In genomic region chr8:61671151-61671550, GRCm38 (mm10) we compare ENCODE assay signal across 31 mouse cellular contexts.
DNase-seq lines count a peak whose midpoint lies in the region; ATAC-seq and TF ChIP-seq lines count a peak whose summit lies in the region.
"Had no signal": no experiment of that assay in that cellular context is flagged by ENCODE, and none has a peak within 500 bp of the region (broad histone marks: within the 10 kb centered on the region; RNA-seq: fewer than 3 reads in every experiment).

No protein-coding gene starts in this region.

- no peak overlapping the region for H3K4me3 ChIP-seq in heart, embryonic 14.5 days (ENCODE audit: control insufficient read depth in 1 of 2, insufficient read depth in 1 of 2, low read depth in 1 of 2, low read length in 2 of 2)
- no peak overlapping the region for H3K4me3 ChIP-seq in limb, embryonic 10.5 days
- H3K4me3 ChIP-seq in midbrain, postnatal 0 days (ENCODE audit: low read depth, low read length): no peak overlapping the region
- H3K4me3 ChIP-seq: embryonic facial prominence, embryonic 13.5 days; hindbrain, embryonic 13.5 days; limb, embryonic 15.5 days; liver, embryonic 13.5 days; megakaryocyte, embryonic 14.5 days; midbrain, embryonic 12.5 days; neural tube, embryonic 13.5 days had no signal

- H3K4me1 ChIP-seq in heart, embryonic 14.5 days (ENCODE audit: control insufficient read depth in 2 of 2, insufficient read depth in 2 of 2, low read length in 2 of 2): peaks cover 16 to 45% of the 10 kb centered on the region in 2 experiments
- H3K4me1 ChIP-seq in limb, embryonic 10.5 days: peaks cover 21% of the 10 kb centered on the region
- H3K4me1 ChIP-seq in midbrain, postnatal 0 days (ENCODE audit: insufficient read depth, low read length): no peaks in the 10 kb centered on the region
- H3K4me1 ChIP-seq: limb, embryonic 15.5 days; liver, embryonic 13.5 days; megakaryocyte, embryonic 14.5 days had no signal

- peaks cover 34% of the 10 kb centered on the region for H3K36me3 ChIP-seq in heart, embryonic 14.5 days (ENCODE audit: control insufficient read depth, insufficient read depth, low read length)
- H3K36me3 ChIP-seq in limb, embryonic 10.5 days: no peaks in the 10 kb centered on the region
- H3K36me3 ChIP-seq in midbrain, postnatal 0 days (ENCODE audit: insufficient read depth, low read length): no peaks in the 10 kb centered on the region
- H3K36me3 ChIP-seq: hindbrain, embryonic 13.5 days; liver, embryonic 13.5 days; midbrain, embryonic 12.5 days; neural tube, embryonic 13.5 days had no signal

- H3K9me3 ChIP-seq in heart, embryonic 14.5 days (ENCODE audit: control insufficient read depth, low read length): no peaks in the 10 kb centered on the region
- no peaks in the 10 kb centered on the region for H3K9me3 ChIP-seq in limb, embryonic 10.5 days (replicated peaks)
- no peaks in the 10 kb centered on the region for H3K9me3 ChIP-seq in midbrain, postnatal 0 days (ENCODE audit: low read length)
- H3K9me3 ChIP-seq: embryonic facial prominence, embryonic 13.5 days; hindbrain, embryonic 13.5 days; limb, embryonic 15.5 days; liver, embryonic 13.5 days; midbrain, embryonic 12.5 days; neural tube, embryonic 13.5 days had no signal

- DNase-seq in heart, adult 11 months: peak; percentile 74
- no peak for DNase-seq in heart, postnatal 36 days
- no peak for DNase-seq in heart, postnatal 14 days
- DNase-seq in R1 (ENCODE audit: low read depth, low spot score): peak; percentile 91
- DNase-seq in limb, embryonic 10.5 days (ENCODE audit: low spot score): no peak
- DNase-seq in midbrain, postnatal 0 days (ENCODE audit: low spot score): no peak
- DNase-seq: adrenal gland, postnatal 25 days; cerebellum, adult 11-12 months; cerebellum, adult 9-11 months; embryo, embryonic 11 days; forebrain, postnatal 0 days; kidney, adult 8-10 months; kidney, postnatal 4 days; layer of hippocampus, postnatal 36 days; left cerebral cortex, postnatal 4 days; liver, embryonic 13.5 days; lung, adult 18-20 months; lung, postnatal 4 days; thymus, adult 2 months; thymus, postnatal 4 days had no signal

- H3K27ac ChIP-seq in heart, embryonic 14.5 days (replicated peaks in 1 of 2; ENCODE audit: control insufficient read depth in 1 of 2, insufficient read depth in 1 of 2, low read depth in 2 of 2, low read length in 2 of 2): peak overlapping the region; percentile 29 to 43; a peak in 3 of 4 replicates
- H3K27ac ChIP-seq in limb, embryonic 10.5 days: peak overlapping the region; percentile 31; the same call in 1 of the 2 replicates
- H3K27ac ChIP-seq in midbrain, postnatal 0 days (ENCODE audit: low read depth, low read length): no peak overlapping the region
- H3K27ac ChIP-seq: embryonic facial prominence, embryonic 13.5 days; hindbrain, embryonic 13.5 days; kidney, postnatal 0 days; limb, embryonic 15.5 days; liver, embryonic 13.5 days; midbrain, embryonic 12.5 days; neural tube, embryonic 13.5 days had no signal

- H3K4me2 ChIP-seq in heart, embryonic 14.5 days (ENCODE audit: low read length): no peak overlapping the region
- no peak overlapping the region for H3K4me2 ChIP-seq in midbrain, postnatal 0 days (ENCODE audit: low read depth, low read length, poor library complexity, severe bottlenecking)
- H3K4me2 ChIP-seq: embryonic facial prominence, embryonic 13.5 days; hindbrain, embryonic 13.5 days; limb, embryonic 15.5 days; liver, embryonic 13.5 days; midbrain, embryonic 12.5 days; neural tube, embryonic 13.5 days had no signal

- 0 out of 2 replicates have a peak overlapping the region, but pooled peaks have one; percentile 1 for H3K9ac ChIP-seq in heart, embryonic 14.5 days (ENCODE audit: low read length)
- no peak overlapping the region for H3K9ac ChIP-seq in midbrain, postnatal 0 days (replicated peaks; ENCODE audit: low read length, poor library complexity, severe bottlenecking)
- H3K9ac ChIP-seq: embryonic facial prominence, embryonic 13.5 days; forebrain, postnatal 0 days; hindbrain, embryonic 13.5 days; limb, embryonic 15.5 days; liver, embryonic 13.5 days; midbrain, embryonic 12.5 days; neural tube, embryonic 13.5 days had no signal

- no peak for TF ChIP-seq CTCF in midbrain, postnatal 0 days (IDR thresholded peaks at IDR 0.05)

- no peaks in the 10 kb centered on the region for H3K27me3 ChIP-seq in heart, embryonic 14.5 days (ENCODE audit: control insufficient read depth, insufficient read depth, low read length)
- no peaks in the 10 kb centered on the region for H3K27me3 ChIP-seq in limb, embryonic 10.5 days (ENCODE audit: low read depth, poor library complexity, severe bottlenecking)
- no peaks in the 10 kb centered on the region for H3K27me3 ChIP-seq in midbrain, postnatal 0 days (ENCODE audit: insufficient read depth, low read length)
- H3K27me3 ChIP-seq: embryonic facial prominence, embryonic 13.5 days; hindbrain, embryonic 13.5 days; limb, embryonic 15.5 days; liver, embryonic 13.5 days; midbrain, embryonic 12.5 days; neural tube, embryonic 13.5 days; Patski had no signal

- no peak for ATAC-seq in heart, embryonic 14.5 days (ENCODE audit: insufficient number of reproducible peaks, insufficient read depth, low FRiP score, low read depth)
- ATAC-seq in midbrain, postnatal 0 days (ENCODE audit: low FRiP score): no peak
- ATAC-seq: forebrain, postnatal 0 days; intestine, embryonic 16.5 days; lung, postnatal 0 days; Patski had no signal

- intact Hi-C loops in heart, postnatal 36 days (cut with DNase I): no loop called here
- intact Hi-C loops in heart, postnatal 14 days (cut with DNase I): no loop called here

Comparison
In these comparisons a context has a peak if more than half of its experiments do, and no peak if none do; other contexts are left out.
1. DNase-seq: peak in heart, adult 11 months (single experiment) and R1 (single experiment); none in heart, postnatal 36 days (0 of 2), heart, postnatal 14 days (0 of 2), limb, embryonic 10.5 days (single experiment) and midbrain, postnatal 0 days (single experiment).